Mouse (Mus musculus): ENCODE data around the gene Sapcd1.

Sapcd1 gene

GRCm38 (mm10) chr17:35027277-35028068 lies at the start of gene Sapcd1:
Sapcd1 (minus strand) TSS chr17:35028016.
- peak; percentile 46 for DNase-seq

- no peak for DNase-seq
Measured at GRCm38 (mm10) chr17:35077285-35077684, 49.5 kb upstream of the Sapcd1 start.

- DNase-seq, result no peak
Measured at GRCm38 (mm10) chr17:35076507-35077176, 48.8 kb upstream of the Sapcd1 start, which contains the start of gene Ly6g6e. Ly6g6e (plus strand) TSS chr17:35076902.

- no peak for DNase-seq
Measured at GRCm38 (mm10) chr17:35074097-35074496, 46.3 kb upstream of the Sapcd1 start.

- DNase-seq, result no peak
Measured at GRCm38 (mm10) chr17:35071454-35071853, 43.6 kb upstream of the Sapcd1 start.

- DNase-seq, result no peak
Measured at GRCm38 (mm10) chr17:35070556-35071229, 42.9 kb upstream of the Sapcd1 start.

- no peak for DNase-seq
Measured at GRCm38 (mm10) chr17:35068213-35068914, 40.5 kb upstream of the Sapcd1 start.

GRCm38 (mm10) chr17:35066084-35066483 lies 38.3 kb upstream of the Sapcd1 start, which contains the start of gene Mpig6b:
Mpig6b (minus strand) TSS chr17:35066184.
- no peak for DNase-seq

GRCm38 (mm10) chr17:35064951-35065947 lies 37.4 kb upstream of the Sapcd1 start, which contains the start of gene Ly6g6c:
Ly6g6c (plus strand) TSS chr17:35065388.
- DNase-seq, result no peak

- no peak for DNase-seq
Measured at GRCm38 (mm10) chr17:35064378-35064877, 36.6 kb upstream of the Sapcd1 start.

- no peak for DNase-seq
Measured at GRCm38 (mm10) chr17:35063466-35063865, 35.6 kb upstream of the Sapcd1 start.

GRCm38 (mm10) chr17:35061299-35061698 lies 33.5 kb upstream of the Sapcd1 start:
- no peak for DNase-seq

- DNase-seq, result no peak
Measured at GRCm38 (mm10) chr17:35060737-35061297, 33.0 kb upstream of the Sapcd1 start.

- no peak for DNase-seq
Measured at GRCm38 (mm10) chr17:35060071-35060470, 32.3 kb upstream of the Sapcd1 start.

GRCm38 (mm10) chr17:35058911-35059892 lies 31.4 kb upstream of the Sapcd1 start, which contains the start of gene Ddah2:
Ddah2 (plus strand) TSS chr17:35059035.
- DNase-seq, result peak; percentile 80

- no peak for DNase-seq
Measured at GRCm38 (mm10) chr17:35058316-35058715, 30.5 kb upstream of the Sapcd1 start.

GRCm38 (mm10) chr17:35057090-35057489 lies 29.3 kb upstream of the Sapcd1 start:
- no peak for DNase-seq

- no peak for DNase-seq
Measured at GRCm38 (mm10) chr17:35055691-35056495, 28.1 kb upstream of the Sapcd1 start.
